Mouse (Mus musculus): ENCODE measurements at regions not wholly inside any gene's neighbourhood (a gene's known extent, or its start where the extent isn't known, plus 50 kb on each side); places are given as distances from the start of the nearest gene placed in this dataset.
"Not testable (repeated sequence)": the region's sequence is repeated elsewhere in the genome, so short reads cannot be mapped to it uniquely, and the experiment has no call there.

DNA sequence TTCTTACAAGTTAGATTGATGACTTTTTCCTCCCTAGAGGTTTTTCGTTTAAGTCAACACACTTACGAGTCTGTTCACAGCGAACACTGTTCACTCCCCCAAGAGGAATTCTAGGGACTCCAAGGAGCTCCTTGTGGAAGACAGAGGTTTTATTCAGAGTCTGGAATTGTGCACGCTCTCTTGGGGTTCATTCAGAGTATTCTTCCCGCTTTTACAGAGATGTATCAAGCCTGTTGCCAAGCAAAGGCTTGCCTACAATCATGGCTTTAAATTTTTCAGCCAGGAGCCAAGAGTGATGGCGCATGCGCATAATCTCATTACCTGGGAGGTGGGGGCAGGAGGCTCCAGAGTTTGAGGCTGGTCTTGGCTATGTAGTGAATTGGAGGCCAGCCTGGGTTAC is 119.4 kb downstream of the Sptssa start:
- WGBS: 86% methylated on average over 7 of the region's 7 CpGs
- H3K4me3 ChIP-seq: no peak overlapping the region
- no peaks in the 10 kb centered on the region for H3K27me3 ChIP-seq (ENCODE audit: low read depth, poor library complexity, severe bottlenecking)
- no peak overlapping the region for H3K27ac ChIP-seq (replicated peaks)
- H3K36me3 ChIP-seq: no peaks in the 10 kb centered on the region
- DNase-seq (ENCODE audit: low spot score): no peak
- H3K9me3 ChIP-seq (replicated peaks): no peaks in the 10 kb centered on the region; the same call in 1 of the 2 replicates
- peaks cover 23% of the 10 kb centered on the region for H3K4me1 ChIP-seq

DNA sequence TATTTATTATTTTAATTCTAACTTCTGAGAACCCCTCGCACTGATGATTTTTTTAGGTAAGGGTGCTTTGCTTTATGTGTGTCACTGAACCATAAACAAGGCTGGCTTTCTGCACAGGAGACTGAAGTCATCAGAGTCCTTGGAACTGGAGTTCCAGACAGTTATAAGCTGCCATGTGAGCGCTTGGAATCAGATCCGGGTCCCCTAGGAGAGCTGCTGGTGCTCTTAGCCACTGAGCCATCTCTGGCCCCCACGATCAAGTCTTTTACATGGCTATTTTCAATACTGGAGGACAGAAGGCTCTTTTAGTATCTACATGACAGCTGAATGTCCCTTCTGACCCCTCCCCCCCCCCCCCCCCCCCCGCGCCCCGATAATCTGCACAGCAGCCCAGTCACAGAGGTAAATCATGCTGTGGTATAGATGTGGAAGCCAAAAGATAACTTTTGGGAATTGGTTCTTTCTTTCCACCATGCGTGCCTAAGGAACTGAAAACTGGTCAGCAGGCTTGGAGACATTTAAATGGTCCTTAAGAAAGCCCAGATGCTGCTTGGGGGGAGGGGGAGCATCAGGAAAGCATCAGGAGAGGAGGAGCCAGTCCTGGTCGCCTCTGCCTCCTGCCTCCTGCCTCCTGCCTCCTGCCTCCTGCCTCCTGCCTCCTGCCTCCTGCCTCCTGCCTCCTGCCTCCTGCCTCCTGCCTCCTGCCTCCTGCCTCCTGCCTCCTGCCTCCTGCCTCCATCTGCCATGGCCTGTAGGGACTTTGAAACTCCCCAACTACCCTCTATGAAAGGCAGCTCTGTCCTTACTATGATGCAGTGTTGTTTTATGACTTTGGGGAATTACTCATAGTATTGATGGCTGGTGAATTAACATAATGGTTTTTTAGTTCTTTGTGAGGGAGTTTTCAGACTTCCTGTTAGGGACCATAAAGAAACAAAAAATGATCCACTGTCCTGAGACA is 120.5 kb downstream of the Sptssa start:
- WGBS: 41% methylated on average over 7 of the region's 9 CpGs
- H3K4me3 ChIP-seq: no peak overlapping the region
- H3K27ac ChIP-seq (replicated peaks): peak overlapping the region; percentile 13; the same call in 1 of the 2 replicates
- no peaks in the 10 kb centered on the region for H3K27me3 ChIP-seq (ENCODE audit: low read depth, poor library complexity, severe bottlenecking)
- no peak for DNase-seq (ENCODE audit: low spot score)
- H3K9me3 ChIP-seq (replicated peaks): no peaks in the 10 kb centered on the region
- H3K4me1 ChIP-seq: peaks cover 23% of the 10 kb centered on the region
- H3K36me3 ChIP-seq: no peaks in the 10 kb centered on the region

DNA sequence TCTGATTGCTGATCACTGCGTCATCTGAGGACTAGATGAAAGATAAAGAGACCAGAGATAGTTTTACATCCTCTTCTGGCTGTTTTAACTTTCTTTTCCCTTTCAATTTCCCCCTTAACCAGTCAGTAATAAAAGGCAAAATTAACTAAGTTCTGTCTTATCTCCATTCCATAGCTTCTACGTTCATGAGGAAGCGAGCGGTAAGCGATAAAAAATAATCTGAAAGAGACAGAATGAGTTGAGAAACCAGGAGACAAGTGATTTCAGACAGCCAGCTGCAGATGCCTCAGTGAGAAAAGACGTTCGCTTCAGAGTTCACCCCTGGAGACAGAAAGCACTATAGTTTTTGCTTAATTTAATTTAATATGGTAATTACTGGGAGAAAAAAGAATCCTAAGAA is 121.5 kb downstream of the Sptssa start:
- Histone ChIP-seq H3K27me3 (ENCODE audit: low read depth, poor library complexity, severe bottlenecking) (no peaks in the 10 kb centered on the region), H3K27ac (replicated peaks) (no peak overlapping the region), H3K36me3 (no peaks in the 10 kb centered on the region), H3K4me3 (no peak overlapping the region), H3K4me1 (peaks cover 23% of the 10 kb centered on the region), H3K9me3 (replicated peaks) (no peaks in the 10 kb centered on the region)
- DNase-seq (ENCODE audit: low spot score): no peak
- WGBS: 78% methylated on average over 7 of the region's 7 CpGs

DNA sequence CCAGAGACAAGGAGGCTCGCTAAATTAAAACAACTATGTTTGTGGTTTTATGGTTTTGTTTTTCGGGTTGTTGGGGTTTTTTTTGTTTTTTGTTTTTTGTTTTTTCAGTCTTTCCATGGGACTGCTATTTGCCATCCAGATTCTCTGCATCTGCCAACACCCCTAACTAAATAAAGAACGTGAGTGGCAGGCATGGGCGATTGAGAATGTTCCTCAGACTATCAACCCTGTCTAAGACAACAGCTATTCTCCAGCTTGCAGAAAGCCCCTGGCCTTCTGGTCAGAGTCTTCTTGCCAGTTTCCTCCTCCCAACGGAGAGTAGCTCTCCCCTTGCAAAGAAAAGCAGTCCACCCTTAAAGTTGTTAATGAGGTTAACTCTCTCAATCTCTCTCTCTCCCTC is 123.2 kb downstream of the Sptssa start:
- Histone ChIP-seq H3K27ac (replicated peaks) (no peak overlapping the region), H3K9me3 (replicated peaks) (no peaks in the 10 kb centered on the region), H3K36me3 (no peaks in the 10 kb centered on the region), H3K27me3 (ENCODE audit: low read depth, poor library complexity, severe bottlenecking) (no peaks in the 10 kb centered on the region), H3K4me3 (no peak overlapping the region), H3K4me1 (peaks cover 23% of the 10 kb centered on the region)
- DNase-seq (ENCODE audit: low spot score): no peak
- 56% methylated on average over 5 of the region's 5 CpGs for WGBS

DNA sequence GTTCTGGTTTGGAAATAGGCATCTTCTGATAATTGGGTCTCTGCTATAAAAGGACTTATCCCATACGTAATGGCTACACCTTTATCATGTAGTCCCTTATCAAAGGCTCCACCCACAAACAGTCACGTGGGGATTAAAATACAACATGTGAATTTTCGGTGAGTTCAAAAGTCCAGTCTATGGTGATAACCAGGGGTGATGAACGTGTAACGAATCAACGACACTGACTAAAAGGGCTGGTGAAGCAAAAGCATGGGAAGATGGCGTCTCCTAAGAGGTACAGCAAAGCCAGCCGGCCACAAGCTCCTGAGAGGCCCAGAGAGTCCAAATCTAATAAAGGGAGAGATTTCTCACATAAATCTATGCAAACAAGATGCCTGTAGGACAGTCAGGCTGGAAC is 124.3 kb downstream of the Sptssa start:
- Histone ChIP-seq H3K36me3 (no peaks in the 10 kb centered on the region), H3K27me3 (ENCODE audit: low read depth, poor library complexity, severe bottlenecking) (no peaks in the 10 kb centered on the region), H3K4me1 (peaks cover 21% of the 10 kb centered on the region), H3K9me3 (replicated peaks) (peaks cover under 1% of the 10 kb centered on the region; the same call in 1 of the 2 replicates), H3K27ac (replicated peaks) (no peak overlapping the region), H3K4me3 (no peak overlapping the region)
- no peak for DNase-seq (ENCODE audit: low spot score)
- WGBS: 90% methylated on average over 8 of the region's 8 CpGs

DNA sequence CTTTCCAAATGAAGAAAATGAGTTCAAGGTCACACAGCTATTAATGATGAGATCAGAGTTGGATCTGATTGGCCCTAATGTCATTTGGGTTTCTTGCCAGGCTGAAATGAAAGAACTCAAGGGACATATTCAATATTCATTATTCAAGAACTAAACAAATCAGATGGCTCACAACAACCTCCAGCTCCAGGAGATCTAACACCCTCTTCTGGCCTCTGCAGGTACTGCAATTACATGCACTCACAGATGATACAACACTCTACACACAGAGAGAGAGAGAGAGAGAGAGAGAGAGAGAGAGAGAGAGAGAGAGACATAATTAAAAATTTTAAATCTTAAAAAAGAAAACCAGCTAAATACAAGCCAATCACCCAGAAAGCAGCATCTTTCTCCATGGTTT is 128.3 kb downstream of the Sptssa start:
- H3K4me1 ChIP-seq: no peaks in the 10 kb centered on the region; the same call in 1 of the 2 replicates
- H3K36me3 ChIP-seq: no peaks in the 10 kb centered on the region
- no peak overlapping the region for H3K4me3 ChIP-seq
- no peaks in the 10 kb centered on the region for H3K27me3 ChIP-seq (ENCODE audit: low read depth, poor library complexity, severe bottlenecking)
- no peak for DNase-seq (ENCODE audit: low spot score)
- H3K27ac ChIP-seq (replicated peaks): no peak overlapping the region
- peaks cover 9% of the 10 kb centered on the region; the same call in 1 of the 2 replicates for H3K9me3 ChIP-seq (replicated peaks)

DNA sequence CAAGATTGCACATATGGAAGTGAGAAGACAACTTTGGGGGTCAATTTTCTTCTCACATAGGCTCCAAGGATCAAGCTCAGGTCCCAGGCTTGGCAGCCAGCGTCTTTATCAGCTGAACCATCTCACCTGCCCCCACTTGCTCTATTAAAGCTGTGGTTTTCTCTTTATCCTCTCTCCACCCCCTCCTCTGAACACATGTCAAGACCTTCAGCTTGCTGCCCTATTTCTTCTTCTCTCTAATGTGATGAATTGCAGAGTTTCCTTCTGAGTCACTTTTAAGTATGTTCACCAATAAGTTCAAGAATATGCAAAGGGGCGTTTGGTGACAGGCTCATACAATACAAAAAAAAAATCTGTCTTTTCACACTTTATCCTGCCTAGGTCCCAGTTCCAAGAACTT is 128.8 kb downstream of the Sptssa start:
- Histone ChIP-seq H3K4me1 (no peaks in the 10 kb centered on the region), H3K27ac (replicated peaks) (no peak overlapping the region), H3K36me3 (no peaks in the 10 kb centered on the region), H3K4me3 (no peak overlapping the region), H3K9me3 (replicated peaks) (peaks cover 9% of the 10 kb centered on the region; the same call in 1 of the 2 replicates), H3K27me3 (ENCODE audit: low read depth, poor library complexity, severe bottlenecking) (no peaks in the 10 kb centered on the region)
- DNase-seq (ENCODE audit: low spot score): no peak
- 90% methylated on average over 2 of the region's 2 CpGs for WGBS

DNA sequence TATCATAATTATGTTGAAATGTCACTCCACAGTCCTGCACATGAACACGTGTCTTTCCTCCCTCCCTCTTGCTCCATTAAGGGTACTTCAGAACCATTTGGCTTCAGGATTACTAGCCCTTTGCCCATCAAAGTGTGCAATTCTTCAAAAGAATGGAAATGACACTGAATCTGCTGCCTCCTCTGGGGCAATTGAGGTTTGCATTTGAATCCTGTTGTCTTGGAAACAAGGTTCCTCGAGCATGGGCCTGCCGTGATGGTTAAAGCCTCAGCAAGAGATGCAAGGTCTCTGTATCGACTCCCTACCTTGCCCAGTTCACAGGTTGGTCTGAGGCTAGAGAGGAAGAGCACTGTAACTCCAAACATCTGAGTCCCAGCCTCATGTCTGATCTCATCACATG is 136.0 kb downstream of the Sptssa start:
- Histone ChIP-seq H3K9me3 (replicated peaks) (no peaks in the 10 kb centered on the region), H3K27me3 (ENCODE audit: low read depth, poor library complexity, severe bottlenecking) (no peaks in the 10 kb centered on the region), H3K27ac (replicated peaks) (no peak overlapping the region), H3K4me3 (no peak overlapping the region), H3K36me3 (no peaks in the 10 kb centered on the region), H3K4me1 (peaks cover 9% of the 10 kb centered on the region)
- DNase-seq (ENCODE audit: low spot score): no peak
- 28% methylated on average over 4 of the region's 4 CpGs for WGBS

DNA sequence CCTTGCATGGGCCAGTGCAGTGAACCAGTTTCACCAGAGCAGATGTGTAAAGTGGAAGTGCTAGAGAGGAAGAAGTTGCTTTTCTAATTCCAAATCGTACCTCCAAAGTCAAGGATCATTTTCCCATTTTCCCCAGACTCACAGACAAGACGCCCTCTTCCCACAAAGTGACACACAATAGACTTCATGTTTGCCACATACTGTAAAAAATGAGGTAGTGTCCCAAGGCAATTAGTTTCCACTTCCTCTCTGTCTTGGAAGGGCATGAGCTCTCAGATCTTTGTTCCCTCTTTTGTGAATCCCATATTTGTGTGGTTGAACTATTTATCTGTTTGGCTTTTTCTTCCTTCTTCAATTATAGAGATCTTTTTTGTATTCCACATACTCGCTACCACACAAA is 137.0 kb downstream of the Sptssa start:
- Histone ChIP-seq H3K27ac (replicated peaks) (no peak overlapping the region), H3K27me3 (ENCODE audit: low read depth, poor library complexity, severe bottlenecking) (no peaks in the 10 kb centered on the region), H3K36me3 (no peaks in the 10 kb centered on the region), H3K9me3 (replicated peaks) (no peaks in the 10 kb centered on the region), H3K4me3 (no peak overlapping the region), H3K4me1 (peaks cover 9% of the 10 kb centered on the region)
- WGBS: 80% methylated on average over 3 of the region's 3 CpGs
- no peak for DNase-seq (ENCODE audit: low spot score)

DNA sequence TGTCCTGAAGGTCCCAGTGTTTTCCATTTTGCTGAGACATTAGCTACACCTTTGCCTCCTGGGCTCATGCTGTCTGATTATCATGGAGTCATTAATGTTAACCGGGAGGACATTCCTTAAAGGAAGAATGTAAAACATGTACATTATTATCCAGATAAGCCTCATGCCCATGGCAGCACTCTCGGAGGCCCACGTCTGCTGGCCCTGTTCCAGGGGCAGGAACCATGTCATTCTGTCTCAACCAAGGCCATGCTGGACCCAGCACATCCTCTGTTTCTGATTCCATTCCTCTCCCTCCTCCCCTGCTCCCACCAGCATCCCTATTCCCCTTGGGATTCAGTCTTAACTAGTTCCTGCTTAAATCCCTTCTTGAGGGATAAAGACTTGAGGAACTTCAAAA is 139.1 kb downstream of the Sptssa start:
- Histone ChIP-seq H3K9me3 (replicated peaks) (no peaks in the 10 kb centered on the region), H3K36me3 (no peaks in the 10 kb centered on the region), H3K27me3 (ENCODE audit: low read depth, poor library complexity, severe bottlenecking) (no peaks in the 10 kb centered on the region), H3K27ac (replicated peaks) (no peak overlapping the region), H3K4me3 (no peak overlapping the region), H3K4me1 (peaks cover 9% of the 10 kb centered on the region)
- 87% methylated on average over 3 of the region's 3 CpGs for WGBS
- no peak for DNase-seq (ENCODE audit: low spot score)

DNA sequence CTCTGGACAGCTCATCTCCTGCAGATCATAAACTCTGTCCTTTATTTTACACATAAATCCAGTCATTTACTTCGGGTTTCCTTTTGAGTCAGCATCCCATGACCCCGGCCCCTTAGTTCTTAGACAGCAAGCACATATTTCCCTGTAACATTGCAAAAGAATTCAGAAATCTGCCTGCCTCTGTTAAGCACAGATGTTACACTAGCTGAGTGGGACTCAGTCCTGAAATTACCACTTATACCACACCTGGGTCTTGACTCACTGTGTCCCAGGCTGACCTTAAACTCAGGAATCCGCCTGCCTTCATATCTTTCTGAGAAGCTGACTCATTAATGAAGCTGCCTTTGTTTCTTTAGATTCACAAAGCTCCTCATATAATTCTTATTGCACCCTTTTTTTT is 139.9 kb downstream of the Sptssa start:
- Histone ChIP-seq H3K4me1 (peaks cover 9% of the 10 kb centered on the region), H3K9me3 (replicated peaks) (no peaks in the 10 kb centered on the region), H3K27ac (replicated peaks) (no peak overlapping the region), H3K36me3 (no peaks in the 10 kb centered on the region), H3K4me3 (no peak overlapping the region), H3K27me3 (ENCODE audit: low read depth, poor library complexity, severe bottlenecking) (no peaks in the 10 kb centered on the region)
- no peak for DNase-seq (ENCODE audit: low spot score)
- 86% methylated on average over 3 of the region's 3 CpGs for WGBS

DNA sequence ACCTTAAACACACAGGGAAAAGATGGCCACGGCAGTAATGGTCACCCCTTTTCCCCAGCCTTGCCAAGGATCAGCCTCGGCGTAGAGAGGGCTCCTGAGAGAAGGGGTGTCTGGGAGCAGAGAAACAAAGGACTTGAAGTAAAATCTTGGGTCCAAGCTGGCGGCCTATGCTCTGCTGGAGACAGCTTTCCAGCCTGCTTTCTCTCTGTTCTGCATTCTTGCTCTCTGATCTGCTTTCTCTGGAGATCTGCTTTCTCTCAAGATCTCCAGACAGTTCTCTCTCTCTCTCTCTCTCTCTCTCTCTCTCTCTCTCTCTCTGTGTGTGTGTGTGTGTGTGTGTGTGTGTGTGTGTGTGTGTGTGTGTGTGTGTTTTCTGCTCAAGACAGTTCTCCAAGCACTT is 140.3 kb downstream of the Sptssa start:
- H3K4me1 ChIP-seq; DNase-seq (ENCODE audit: low spot score); H3K27me3 ChIP-seq (ENCODE audit: low read depth, poor library complexity, severe bottlenecking); H3K27ac ChIP-seq (replicated peaks); H3K9me3 ChIP-seq (replicated peaks); H3K4me3 ChIP-seq; H3K36me3 ChIP-seq: not testable (repeated sequence)
- 48% methylated on average over 4 of the region's 4 CpGs for WGBS

DNA sequence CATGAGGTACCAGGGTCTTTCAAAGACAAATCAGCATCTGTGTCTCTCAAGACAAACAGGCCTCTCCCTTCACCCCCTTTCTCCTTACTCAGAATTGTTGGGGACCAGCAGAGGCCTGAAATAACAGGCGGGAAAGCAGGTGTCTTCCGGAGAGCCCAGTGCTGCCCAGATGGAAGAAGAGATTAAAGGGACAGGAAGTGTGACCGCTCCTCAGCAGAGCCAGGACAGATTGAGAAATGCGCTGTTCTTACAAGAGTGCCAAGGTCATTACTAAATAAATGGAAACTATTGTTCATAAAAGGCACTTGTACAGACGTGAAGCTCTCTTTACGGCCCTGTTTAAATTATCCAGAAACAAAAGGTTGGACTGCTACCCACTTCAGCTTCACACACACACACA is 146.5 kb downstream of the Sptssa start:
- H3K36me3 ChIP-seq: no peaks in the 10 kb centered on the region
- H3K27ac ChIP-seq (replicated peaks): no peak overlapping the region
- DNase-seq (ENCODE audit: low spot score): no peak
- peaks cover 13% of the 10 kb centered on the region for H3K27me3 ChIP-seq (ENCODE audit: low read depth, poor library complexity, severe bottlenecking)
- 75% methylated on average over 6 of the region's 6 CpGs for WGBS
- H3K4me3 ChIP-seq: no peak overlapping the region
- peaks cover 3% of the 10 kb centered on the region; the same call in 1 of the 2 replicates for H3K4me1 ChIP-seq
- H3K9me3 ChIP-seq (replicated peaks): no peaks in the 10 kb centered on the region

Measured in midbrain, embryonic 10.5 days (tissue).